Mouse (Mus musculus) neural tube, embryonic 11.5 days (tissue): ENCODE results near the gene Spryd3. TPM values are rescaled to one million over a fixed set of nuclear protein-coding genes. Genes with fewer than 3 reads are reported as not detected.

Experiments used
- ATAC-seq: fragments of 200-750 bp; cut with Nextera tagmentation; 2 replicates; pipeline ENCODE4 v1.8.0; 2017; ENCODE audit warnings: moderate number of reproducible peaks, mild to moderate bottlenecking, moderate TSS enrichment, moderate library complexity; ENCODE audit not compliant: insufficient read depth, low FRiP score, low TSS enrichment
- DNase-seq: peaks from one replicate; pipeline ENCODE4 v3.0.0-alpha.2; 2015; ENCODE audit warnings: low spot score
- H3K27ac ChIP-seq: fragments of 300-500 bp; sonication (generic); 2 replicates; pipeline ENCODE4 v1.5.1; 2014; ENCODE audit warnings: low read depth, mild to moderate bottlenecking, low read length
- H3K27me3 ChIP-seq: fragments of 300-500 bp; sonication (generic); 2 replicates; pipeline ENCODE4 v1.6.1; 2014; ENCODE audit warnings: mild to moderate bottlenecking, low read length, mixed read lengths; ENCODE audit not compliant: control insufficient read depth, insufficient read depth
- H3K36me3 ChIP-seq: fragments of 300-500 bp; sonication (generic); 2 replicates; pipeline ENCODE4 v1.6.1; 2014; ENCODE audit warnings: mild to moderate bottlenecking, low read length, moderate library complexity, mixed read lengths; ENCODE audit not compliant: control insufficient read depth, insufficient read depth
- H3K4me1 ChIP-seq: fragments of 300-500 bp; sonication (generic); 2 replicates; pipeline ENCODE4 v1.6.1; 2014; ENCODE audit warnings: low read length, mixed read lengths; ENCODE audit not compliant: control insufficient read depth, insufficient read depth
- H3K4me2 ChIP-seq: fragments of 300-500 bp; sonication (generic); 2 replicates; pipeline ENCODE4 v1.6.1; 2014; ENCODE audit warnings: low read depth, mild to moderate bottlenecking, moderate library complexity
- H3K4me3 ChIP-seq: fragments of 300-500 bp; sonication (generic); 2 replicates; pipeline ENCODE4 v1.5.1; 2014; ENCODE audit warnings: low read depth, low read length
- H3K9ac ChIP-seq: fragments of 300-500 bp; sonication (generic); 2 replicates; pipeline ENCODE4 v1.6.1; 2014; ENCODE audit warnings: mild to moderate bottlenecking, low read length
- H3K9me3 ChIP-seq: fragments of 300-500 bp; sonication (generic); 2 replicates; pipeline ENCODE4 v1.6.1; 2016; ENCODE audit warnings: low read length; ENCODE audit not compliant: control insufficient read depth
- WGBS: fragments of 180-500 bp; shearing (Covaris S2); extraction: QIAGEN DNeasy Blood & Tissue Kit; methylation state at CpG from one replicate; pipeline ENCODE4 v1.1.7; 2014; 5-methylcytosine and 5-hydroxymethylcytosine counted together
- polyA plus RNA-seq: library from polyadenylated mRNA; unstranded; fragments of >200 nt; fragmentation: Nextera tagmentation; extraction: Ambion mirVana; gene quantifications from 2 replicates; pipeline ENCODE4 v1.2.1, GENCODE M21; 2014

Gene Spryd3
- polyA plus RNA-seq, 1 experiment from 2014 or later = 17.0 TPM

GRCm38 (mm10) chr15:102150301-102151135 lies 14.5 kb upstream of the Spryd3 start, which contains the start of gene Soat2:
Gene Soat2 (plus strand): TSS chr15:102150526.
- 60% methylated on average over 20 of the region's 20 CpGs for WGBS
- DNase-seq = no peak

GRCm38 (mm10) chr15:102149561-102149960 lies 13.5 kb upstream of the Spryd3 start:
- ATAC-seq = no peak
- 78% methylated on average over 4 of the region's 4 CpGs for WGBS
- no peak for DNase-seq
- no peaks in the 10 kb centered on the region for H3K36me3 ChIP-seq
- no peak overlapping the region for H3K9ac ChIP-seq
- H3K4me2 ChIP-seq = no peak overlapping the region
- H3K4me1 ChIP-seq = peaks cover 5% of the 10 kb centered on the region
- H3K9me3 ChIP-seq = no peaks in the 10 kb centered on the region
- H3K27ac ChIP-seq = no peak overlapping the region
- no peak overlapping the region for H3K4me3 ChIP-seq
- H3K27me3 ChIP-seq = peaks cover 16% of the 10 kb centered on the region

More at GRCm38 (mm10) chr15:102150301-102151135, 14.5 kb upstream of the Spryd3 start, which contains the start of gene Soat2:
- Histone ChIP-seq H3K4me3 (no peak within 1 kb of the TSS), H3K27me3 (peaks cover 7% of the 10 kb centered on the region; the same call in 1 of the 2 replicates), H3K36me3 (no peaks in the 10 kb centered on the region), H3K9me3 (no peaks in the 10 kb centered on the region), H3K27ac (no peak within 1 kb of the TSS), H3K4me1 (peaks cover 3% of the 10 kb centered on the region), H3K9ac (no peak within 1 kb of the TSS; the same call in 1 of the 2 replicates), H3K4me2 (no peak within 1 kb of the TSS)
- ATAC-seq = no peak

GRCm38 (mm10) chr15:102147674-102148402 lies 11.8 kb upstream of the Spryd3 start:
- Histone ChIP-seq H3K4me2 (no peak overlapping the region), H3K4me1 (peaks cover 7% of the 10 kb centered on the region), H3K9me3 (no peaks in the 10 kb centered on the region), H3K9ac (no peak overlapping the region), H3K4me3 (no peak overlapping the region), H3K27ac (no peak overlapping the region), H3K36me3 (no peaks in the 10 kb centered on the region), H3K27me3 (peaks cover 30% of the 10 kb centered on the region)
- ATAC-seq = no peak
- no peak for DNase-seq
- 69% methylated on average over 16 of the region's 16 CpGs for whole genome bisulfite sequencing

GRCm38 (mm10) chr15:102146882-102147281 lies 10.8 kb upstream of the Spryd3 start:
- DNase-seq = peak; percentile 36
- H3K9me3 ChIP-seq = no peaks in the 10 kb centered on the region
- 8% methylated on average over 1 of the region's 1 CpGs for WGBS

GRCm38 (mm10) chr15:102146089-102146488 lies 10.1 kb upstream of the Spryd3 start:
- H3K27ac ChIP-seq = no peak overlapping the region
- H3K4me2 ChIP-seq = no peak overlapping the region
- DNase-seq (no peak), ATAC-seq (no peak)
- 88% methylated on average over 5 of the region's 5 CpGs for WGBS
- peaks cover 30% of the 10 kb centered on the region for H3K27me3 ChIP-seq
- H3K4me1 ChIP-seq = peaks cover 5% of the 10 kb centered on the region; the same call in 1 of the 2 replicates
- no peaks in the 10 kb centered on the region for H3K9me3 ChIP-seq
- no peaks in the 10 kb centered on the region for H3K36me3 ChIP-seq
- no peak overlapping the region for H3K9ac ChIP-seq
- no peak overlapping the region for H3K4me3 ChIP-seq

More at GRCm38 (mm10) chr15:102146882-102147281, 10.8 kb upstream of the Spryd3 start:
- peaks cover 5% of the 10 kb centered on the region; the same call in 1 of the 2 replicates for H3K4me1 ChIP-seq
- peaks cover 30% of the 10 kb centered on the region for H3K27me3 ChIP-seq
- no peak overlapping the region for H3K4me3 ChIP-seq
- no peak overlapping the region for H3K4me2 ChIP-seq
- no peaks in the 10 kb centered on the region for H3K36me3 ChIP-seq
- no peak overlapping the region for H3K27ac ChIP-seq
- H3K9ac ChIP-seq = no peak overlapping the region
- ATAC-seq = no peak

- H3K4me3 ChIP-seq = no peak overlapping the region
- peaks cover 30% of the 10 kb centered on the region for H3K27me3 ChIP-seq
- 89% methylated on average over 10 of the region's 10 CpGs for WGBS
- no peak overlapping the region for H3K27ac ChIP-seq
- no peak overlapping the region for H3K9ac ChIP-seq
- H3K36me3 ChIP-seq = no peaks in the 10 kb centered on the region
- DNase-seq (no peak), ATAC-seq (no peak)
- peaks cover 5% of the 10 kb centered on the region; the same call in 1 of the 2 replicates for H3K4me1 ChIP-seq
- H3K9me3 ChIP-seq = no peaks in the 10 kb centered on the region
- H3K4me2 ChIP-seq = no peak overlapping the region
Measured at GRCm38 (mm10) chr15:102145330-102145729, 9.3 kb upstream of the Spryd3 start.

GRCm38 (mm10) chr15:102144726-102145125 lies 8.7 kb upstream of the Spryd3 start:
- Histone ChIP-seq H3K27me3 (peaks cover 30% of the 10 kb centered on the region), H3K9me3 (no peaks in the 10 kb centered on the region), H3K4me1 (peaks cover 5% of the 10 kb centered on the region; the same call in 1 of the 2 replicates), H3K27ac (no peak overlapping the region), H3K9ac (peak overlapping the region; percentile 29; the same call in 1 of the 2 replicates), H3K4me2 (peak overlapping the region; percentile 14; the same call in 1 of the 2 replicates), H3K4me3 (0 out of 2 replicates have a peak overlapping the region, but pooled peaks have one; percentile 10), H3K36me3 (no peaks in the 10 kb centered on the region)
- ATAC-seq = no peak
- 12% methylated on average over 19 of the region's 19 CpGs for WGBS
- no peak for DNase-seq

- H3K27me3 ChIP-seq = peaks cover 30% of the 10 kb centered on the region
- no peak for DNase-seq
Measured at GRCm38 (mm10) chr15:102144274-102144711, 8.3 kb upstream of the Spryd3 start, which contains the start of gene Igfbp6. Gene Igfbp6 (plus strand): TSS chr15:102144362.

More at GRCm38 (mm10) chr15:102144274-102144711, 8.3 kb upstream of the Spryd3 start, which contains the start of gene Igfbp6:
- Histone ChIP-seq H3K36me3 (no peaks in the 10 kb centered on the region), H3K4me3 (0 out of 2 replicates have a peak within 1 kb of the TSS, but pooled peaks have one; percentile 10), H3K9ac (peak within 1 kb of the TSS; percentile 29), H3K4me2 (peak within 1 kb of the TSS; percentile 14; the same call in 1 of the 2 replicates), H3K9me3 (no peaks in the 10 kb centered on the region), H3K4me1 (peaks cover 5% of the 10 kb centered on the region; the same call in 1 of the 2 replicates), H3K27ac (no peak within 1 kb of the TSS)
- no peak for ATAC-seq
- WGBS = 6% methylated on average over 22 of the region's 22 CpGs
